Mouse (Mus musculus) leukemia stem cell, adult 10-12 weeks (primary cell): ENCODE results near the gene Gm5725. TPM values are rescaled to one million over a fixed set of nuclear protein-coding genes. Genes with fewer than 3 reads are reported as not detected.

Source experiments
- polyA plus RNA-seq: library from polyadenylated mRNA; stranded (reverse); fragments of >175 nt; gene quantifications from 2 replicates; pipeline ENCODE4 v1.2.3, GENCODE M21; 2012; ENCODE audit warnings: low replicate concordance

The Gm5725 gene
- polyA plus RNA-seq = not detected in 2 replicates

GRCm38 (mm10) chr7:21844167-21844566, at the start of gene Gm5725:
Gene Gm5725, minus strand, starts transcription at chr7:21844267.

DNA sequence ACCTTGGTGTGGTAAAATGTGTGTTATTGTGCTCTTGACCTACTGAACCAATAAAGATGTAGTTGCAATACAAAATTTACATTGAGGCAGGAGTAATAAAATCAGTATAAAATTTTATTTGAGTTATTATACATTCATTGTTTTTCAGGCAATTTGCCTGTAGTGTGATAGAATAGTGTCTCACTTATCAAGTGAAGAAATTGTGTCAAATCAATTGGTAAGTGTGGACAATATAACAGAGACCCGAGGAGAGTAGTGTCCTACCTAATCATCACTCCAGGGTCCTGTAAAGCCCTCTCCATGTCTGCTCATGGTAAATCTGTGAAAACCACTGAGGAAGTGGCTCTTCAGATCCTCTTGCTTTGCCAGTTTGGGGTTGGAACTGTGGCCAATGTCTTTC, 12.0 kb downstream of the Gm5725 start, which contains the start of gene Vmn1r135:
Gene Vmn1r135 (plus strand): TSS at position 301 of the 400 bp plus-strand sequence.

DNA sequence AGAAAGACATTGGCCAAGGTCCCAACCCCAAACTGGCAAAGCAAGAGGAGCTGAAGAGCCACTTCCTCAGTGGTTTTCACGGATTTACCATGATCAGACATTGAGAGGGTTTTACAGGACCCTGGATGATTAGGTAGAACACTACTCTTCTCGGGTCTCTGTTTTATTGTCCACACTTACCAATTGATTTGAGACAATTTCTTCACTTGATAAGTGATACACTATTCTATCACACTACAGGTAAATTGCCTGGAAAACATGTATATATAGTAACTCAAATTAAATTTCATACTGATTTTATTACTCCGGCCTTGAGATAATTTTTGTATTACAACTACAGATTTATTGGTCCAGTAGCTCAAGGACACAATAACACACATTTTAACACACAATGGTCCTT, 47.4 kb downstream of the Gm5725 start, which contains the start of gene Gm4177:
Gene Gm4177 (minus strand): TSS at position 101 of the 400 bp plus-strand sequence.

Other genes with a start within 250 kb of the Gm5725 start
- gene Vmn1r132, start 230.2 kb downstream of the Gm5725 start, polyA plus RNA-seq = not detected in 2 replicates
- gene Gm4175, start 82.8 kb downstream of the Gm5725 start, polyA plus RNA-seq = not detected in 2 replicates
- gene Gm4177, start 47.5 kb downstream of the Gm5725 start, polyA plus RNA-seq = not detected in 2 replicates
- not detected in 2 replicates for gene Vmn1r135, start 11.9 kb downstream of the Gm5725 start, polyA plus RNA-seq
- not detected in 2 replicates for gene Gm5891, start 77.0 kb upstream of the Gm5725 start, polyA plus RNA-seq
- not detected in 2 replicates for gene Vmn1r137, start 150.3 kb upstream of the Gm5725 start, polyA plus RNA-seq
- gene Vmn1r138, start 184.6 kb upstream of the Gm5725 start, polyA plus RNA-seq = not detected in 2 replicates
- not detected in 2 replicates for gene Gm6176, start 212.0 kb upstream of the Gm5725 start, polyA plus RNA-seq
- not detected in 2 replicates for gene Vmn1r139, start 224.8 kb upstream of the Gm5725 start, polyA plus RNA-seq